Mouse (Mus musculus) embryo, embryonic 11.5 days (tissue): ENCODE data around the gene Ablim1.

Experiments
- DNase-seq: peaks from one replicate; pipeline ENCODE4 v3.0.0-alpha.2; 2012; ENCODE audit warnings: low read depth, low spot score

Ablim1 gene

DNA sequence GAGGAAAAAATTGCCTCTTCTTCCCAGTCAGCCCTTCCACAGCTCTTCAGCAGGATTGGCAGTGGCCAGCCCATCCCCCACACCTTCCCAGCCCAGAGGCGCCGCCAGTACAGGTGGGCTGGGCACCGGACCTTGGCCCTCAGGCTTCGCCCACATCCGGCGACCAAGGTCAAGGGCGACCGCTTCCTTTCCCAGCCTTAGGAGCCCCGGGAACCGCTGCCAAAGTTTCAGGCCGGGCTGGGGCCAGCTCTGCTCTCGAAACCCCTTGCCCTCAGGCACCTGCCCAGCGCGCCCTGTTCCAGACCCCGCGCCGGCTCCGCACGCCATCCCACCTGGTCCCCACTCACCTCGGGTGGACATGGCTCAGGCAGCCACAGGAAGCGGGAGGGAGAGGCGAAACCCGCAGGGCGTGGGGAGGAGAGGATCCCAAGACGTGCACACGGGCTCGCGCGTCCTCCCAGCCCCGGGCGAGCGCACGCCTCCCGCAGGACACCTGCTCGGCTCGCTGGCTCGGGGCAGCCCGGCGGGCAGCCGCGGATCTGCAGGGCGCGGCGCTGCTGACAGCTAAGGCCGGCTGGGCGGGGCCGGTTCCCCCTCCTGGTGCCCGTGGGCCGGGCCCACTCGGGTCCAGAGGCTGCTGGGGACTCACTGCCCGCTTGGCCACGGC is at the start of gene Ablim1:
TSS of gene Ablim1 (minus strand) at position 574 of the 667 bp plus-strand sequence.
- no peak for DNase-seq

DNA sequence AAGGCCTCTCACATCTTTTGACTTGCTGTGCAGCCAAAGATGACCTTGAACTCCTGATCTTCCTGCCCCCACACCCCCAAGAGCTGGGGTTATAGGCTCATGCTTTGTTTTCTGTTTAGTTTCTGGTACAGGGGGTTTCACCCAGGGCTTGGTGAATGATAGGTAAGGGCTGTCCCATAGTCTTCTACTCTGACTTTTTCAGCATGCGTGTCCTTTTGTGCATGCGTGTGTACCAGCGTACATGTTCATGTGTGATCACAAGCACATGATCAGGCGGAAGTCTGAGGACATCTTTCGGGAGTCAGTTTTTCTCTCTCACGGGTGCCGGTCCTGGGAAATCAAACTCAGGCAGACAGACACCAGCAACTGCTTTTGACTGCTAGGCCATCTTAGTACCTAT is 48.8 kb upstream of the Ablim1 start:
- no peak for DNase-seq

DNA sequence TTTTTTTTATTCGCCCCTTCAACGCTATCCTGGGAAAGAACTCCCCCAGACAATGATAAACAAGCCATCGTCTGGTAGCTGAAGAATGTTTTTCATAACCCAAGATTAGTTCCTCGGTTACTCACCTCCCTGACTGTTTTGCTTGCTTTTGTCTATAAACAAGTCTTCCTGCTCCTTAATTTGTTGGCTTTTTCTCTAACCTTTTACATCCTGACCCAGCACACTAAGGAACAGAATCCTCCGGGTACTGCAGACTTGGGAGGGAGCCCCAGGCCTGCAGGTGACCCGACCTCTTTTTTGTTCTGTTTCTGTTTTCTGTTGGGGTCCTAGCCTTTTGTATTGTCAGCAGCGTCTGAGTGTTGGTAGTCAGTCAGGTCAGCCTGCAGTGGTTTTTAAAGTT is 48.4 kb upstream of the Ablim1 start:
- DNase-seq: no peak

DNA sequence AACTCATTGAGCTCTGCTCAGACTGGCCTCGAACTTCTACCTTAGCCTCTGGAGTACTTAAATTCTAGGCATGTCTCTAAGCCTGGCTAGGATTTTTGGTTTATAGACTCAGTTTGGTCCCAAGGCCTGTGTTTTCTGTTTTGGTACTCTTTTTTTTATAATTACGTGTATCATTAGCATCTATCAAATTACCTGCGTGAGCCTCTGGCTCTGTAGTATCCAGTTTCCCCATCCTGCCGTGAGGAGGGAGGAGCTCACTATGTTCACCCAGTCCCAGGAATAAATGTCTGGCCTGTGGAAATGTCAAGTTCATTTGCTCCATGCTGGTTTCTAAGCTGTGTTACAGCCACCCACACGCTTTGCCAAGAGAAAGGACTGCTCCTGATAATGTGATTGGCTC is 47.9 kb upstream of the Ablim1 start:
- no peak for DNase-seq

DNA sequence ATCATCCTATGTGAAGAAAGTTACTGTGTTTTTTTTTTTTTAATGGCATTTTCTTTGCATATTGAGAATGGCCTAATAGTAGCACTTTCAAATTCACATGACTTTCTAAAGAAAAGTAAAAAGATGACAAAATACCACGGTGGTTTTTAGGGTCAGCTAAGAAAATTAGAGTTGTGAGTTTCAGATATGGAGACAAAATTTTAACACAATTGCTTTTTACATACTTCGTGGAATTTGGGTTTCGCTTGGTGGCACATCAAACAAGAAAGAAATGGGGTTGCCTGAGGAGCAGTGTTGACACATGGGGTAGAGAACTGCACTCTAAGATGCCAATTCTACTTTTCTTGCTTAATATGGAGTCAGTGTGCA is 47.2 kb upstream of the Ablim1 start:
- DNase-seq: no peak

DNA sequence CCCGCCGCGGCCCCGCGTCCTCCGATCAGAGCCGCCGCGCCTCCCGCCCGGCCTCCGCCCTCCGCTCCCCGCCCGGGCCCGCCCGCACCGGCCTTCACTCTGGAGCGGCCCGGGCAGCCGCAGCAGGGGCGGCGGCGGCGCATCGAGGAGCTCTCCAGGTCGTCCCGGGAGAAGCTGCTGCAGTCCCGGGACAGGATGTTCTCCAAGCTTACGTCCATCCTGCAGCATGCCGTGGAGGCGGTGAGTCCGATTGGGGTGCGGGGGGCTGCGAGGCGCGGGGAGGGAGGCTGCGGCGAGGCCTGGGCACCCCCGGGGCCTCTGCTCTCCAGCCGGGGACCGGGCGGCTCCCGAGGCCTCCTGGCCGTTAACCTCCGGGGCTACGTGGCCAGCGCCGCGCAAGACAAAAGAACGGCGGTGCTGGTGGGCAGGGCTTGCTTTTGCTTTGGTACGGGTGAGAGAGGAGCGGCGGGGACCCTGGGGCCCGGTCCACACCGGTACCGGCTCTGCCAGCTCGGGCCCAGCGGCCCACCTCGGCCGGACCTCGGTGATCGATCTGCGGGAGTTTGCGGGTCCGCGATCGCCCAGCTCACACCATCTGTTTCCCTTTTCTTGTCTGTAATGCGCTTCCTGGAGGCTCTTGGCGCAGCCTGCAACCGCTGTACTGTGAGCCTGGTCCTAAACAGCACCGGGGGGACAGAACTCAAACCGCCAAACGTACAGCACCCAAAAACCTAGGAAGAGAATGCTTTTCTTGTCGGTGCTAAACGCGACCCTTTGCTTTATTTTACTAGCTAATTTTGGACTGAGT is 46.6 kb upstream of the Ablim1 start:
- no peak for DNase-seq

DNA sequence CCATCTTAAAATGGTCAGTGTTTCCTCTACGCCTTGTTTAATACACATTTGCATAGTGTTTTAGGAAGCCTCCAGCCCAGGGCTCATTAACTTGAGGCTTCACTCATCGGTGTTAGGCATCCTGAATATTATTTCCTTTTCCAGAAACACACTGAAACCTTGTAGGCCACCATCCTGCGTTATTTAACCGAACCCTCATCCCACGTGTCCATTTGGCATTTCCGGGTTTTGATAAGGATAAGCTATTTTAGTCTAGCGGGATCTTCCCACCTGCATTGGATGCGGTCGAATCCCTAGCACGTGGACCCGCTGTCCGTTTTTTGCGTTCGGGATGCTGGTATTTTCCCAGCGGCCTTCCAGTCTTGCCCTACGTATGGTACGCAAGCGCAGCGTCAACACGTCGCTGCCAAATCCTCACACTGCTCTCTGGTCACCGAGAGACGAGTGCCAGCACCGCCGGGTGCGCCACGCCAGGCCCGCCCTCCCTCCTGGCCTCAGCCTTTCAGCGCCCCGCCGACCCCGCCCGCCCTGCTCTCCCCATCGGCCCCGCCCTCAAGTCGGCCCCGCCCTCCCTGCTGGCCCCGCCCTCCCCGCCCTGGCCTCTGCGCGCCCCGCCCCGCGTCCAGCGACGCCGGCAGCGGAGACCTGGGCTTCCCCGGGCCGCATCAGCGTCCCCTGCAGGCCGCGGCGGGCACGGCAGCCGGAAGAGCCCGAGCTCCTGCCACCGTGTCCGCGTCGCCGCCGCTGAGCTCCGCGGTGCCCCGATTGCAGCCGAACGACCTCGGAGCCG is 45.8 kb upstream of the Ablim1 start, which contains the start of gene Fam160b1:
TSS of gene Fam160b1 (plus strand) at position 340 of the 790 bp plus-strand sequence.
- peak; percentile 91 for DNase-seq

DNA sequence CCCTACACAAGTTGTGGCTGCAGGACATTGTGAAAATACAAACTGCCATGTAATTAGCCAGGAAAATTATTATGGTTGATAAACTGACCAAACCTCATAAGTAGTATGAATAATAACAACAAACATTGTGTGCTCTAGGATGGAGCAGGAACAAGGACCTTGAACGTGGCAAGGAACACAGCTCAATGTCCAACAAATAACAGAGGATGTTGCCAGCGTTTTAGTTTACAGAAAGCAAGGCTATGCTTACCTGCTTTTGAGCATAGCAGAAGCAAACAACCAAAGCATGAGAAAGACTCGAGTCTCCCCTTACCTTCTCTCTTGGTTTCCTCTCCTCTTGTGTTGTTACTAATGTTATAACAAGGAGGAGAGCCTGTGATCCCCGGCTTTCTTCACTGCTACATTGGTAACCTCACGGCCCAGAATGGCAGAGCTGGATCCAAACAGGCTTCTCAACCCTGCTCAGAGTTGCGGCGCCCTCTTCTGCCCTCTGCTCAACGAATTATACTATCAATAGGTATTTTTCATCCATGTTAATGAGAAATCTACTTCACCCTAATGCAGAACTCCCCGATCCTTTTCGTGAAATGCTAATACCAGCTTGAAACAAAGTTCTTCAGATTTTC is 45.1 kb upstream of the Ablim1 start:
- DNase-seq: no peak

DNA sequence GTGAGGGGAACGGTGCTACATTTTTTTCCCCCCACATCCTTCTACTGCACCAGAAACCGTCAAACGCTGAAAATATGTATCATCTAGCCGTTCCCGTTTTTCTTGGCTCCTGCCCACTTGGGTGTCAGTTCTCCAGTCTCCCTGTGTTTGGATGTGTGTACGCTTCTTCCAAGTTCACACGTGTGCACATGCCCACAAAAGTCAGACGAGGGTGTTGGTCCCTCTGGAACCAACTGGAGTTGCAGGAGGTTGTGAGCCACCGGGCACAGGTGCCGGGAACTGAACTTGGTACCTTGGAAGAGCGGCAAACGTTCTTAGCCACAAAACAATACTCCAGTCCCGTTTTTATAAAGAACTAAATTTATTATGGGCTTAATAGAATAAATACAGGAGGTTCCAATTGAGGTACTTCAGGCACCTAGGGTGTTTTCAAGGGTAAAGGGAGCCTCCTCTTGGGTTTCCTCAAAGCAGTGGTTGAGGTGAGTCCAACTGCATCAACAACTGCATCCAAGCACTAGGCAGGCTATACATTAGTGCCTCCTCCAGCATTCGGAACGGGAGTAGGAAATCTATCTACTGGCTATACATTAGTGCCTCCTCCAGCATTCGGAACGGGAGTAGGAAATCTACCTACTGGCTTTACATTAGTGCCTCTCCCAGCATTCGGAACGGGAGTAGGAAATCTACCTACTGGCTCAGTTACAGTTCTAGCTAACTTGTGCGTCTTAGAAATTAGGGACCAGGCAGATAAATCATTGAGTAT is 44.3 kb upstream of the Ablim1 start:
- DNase-seq: no peak

DNA sequence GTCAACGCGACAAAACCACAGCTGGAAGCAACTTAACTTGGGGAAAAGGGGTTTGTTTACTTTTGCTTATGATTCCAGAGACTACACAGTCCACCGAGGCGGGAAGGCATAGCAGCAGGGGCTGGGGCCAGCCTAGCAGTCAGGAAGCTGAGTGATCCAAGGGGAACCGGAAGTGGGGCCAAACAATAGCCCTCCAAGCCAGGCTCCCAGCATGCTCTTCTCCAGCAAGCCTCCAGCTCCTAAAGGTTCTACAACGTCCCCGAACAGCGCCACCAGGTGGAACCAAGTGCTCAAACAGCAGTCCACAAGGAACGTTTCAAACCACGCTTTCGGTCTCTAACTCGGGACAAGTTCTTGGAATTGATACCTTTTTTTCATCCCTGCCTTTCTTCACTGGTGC is 43.6 kb upstream of the Ablim1 start:
- DNase-seq: no peak

DNA sequence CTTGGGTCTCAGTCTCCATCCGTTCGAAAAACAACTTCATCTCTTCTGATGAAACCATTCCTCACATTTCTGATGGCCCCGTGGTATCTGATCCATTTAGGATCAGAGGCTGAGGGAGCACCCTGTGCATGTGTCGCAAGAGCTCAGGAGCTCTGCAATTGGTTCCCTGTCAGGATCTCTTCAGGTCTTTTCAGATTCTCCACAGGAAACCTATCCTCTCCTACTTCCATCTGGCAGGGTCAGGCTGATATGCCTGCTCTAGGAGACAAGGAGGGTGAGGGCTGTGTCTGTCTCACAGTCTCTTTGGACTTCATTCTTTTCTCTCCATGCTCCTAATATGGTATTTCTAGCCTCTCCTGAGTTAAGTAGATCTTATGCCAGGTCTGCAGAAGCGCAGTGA is 43.1 kb upstream of the Ablim1 start:
- DNase-seq: no peak

DNA sequence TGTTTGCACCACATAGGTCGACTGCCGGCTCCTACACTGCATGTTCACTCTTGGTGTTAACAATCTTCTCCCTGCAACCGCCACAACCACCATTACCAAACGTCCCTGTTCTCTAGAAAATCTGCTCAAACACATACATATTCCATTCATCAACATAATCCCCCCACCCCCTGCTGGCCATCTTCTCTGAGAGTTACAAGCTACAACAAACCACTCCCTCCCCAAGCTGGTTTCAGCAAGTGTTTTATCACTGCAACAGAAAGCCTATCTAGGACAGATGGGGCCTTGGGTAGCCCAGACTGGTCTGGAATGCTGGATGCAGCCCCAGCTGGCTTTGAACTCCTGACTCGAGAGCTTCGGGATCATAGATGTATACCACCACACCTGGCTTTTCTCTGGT is 42.5 kb upstream of the Ablim1 start:
- no peak for DNase-seq

DNA sequence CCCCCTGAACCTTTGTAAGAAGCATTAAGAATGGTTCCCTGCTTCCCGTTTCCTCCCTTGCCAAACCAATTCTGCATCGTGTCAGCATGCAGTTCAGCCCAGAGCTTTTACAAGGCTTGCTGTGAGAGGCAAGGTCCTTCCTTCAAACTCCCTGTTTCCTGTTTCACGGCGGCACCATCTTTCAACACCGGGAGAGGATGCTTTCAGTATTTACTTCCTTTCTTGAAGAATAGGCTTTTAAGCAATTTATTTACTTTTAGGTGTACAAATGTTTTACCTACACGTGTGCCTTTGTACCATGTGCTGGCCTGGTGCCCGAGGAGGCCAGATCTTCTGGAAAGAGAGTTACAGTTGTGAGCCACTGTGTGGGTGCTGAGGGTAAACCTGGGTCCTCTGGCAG is 41.6 kb upstream of the Ablim1 start:
- no peak for DNase-seq

DNA sequence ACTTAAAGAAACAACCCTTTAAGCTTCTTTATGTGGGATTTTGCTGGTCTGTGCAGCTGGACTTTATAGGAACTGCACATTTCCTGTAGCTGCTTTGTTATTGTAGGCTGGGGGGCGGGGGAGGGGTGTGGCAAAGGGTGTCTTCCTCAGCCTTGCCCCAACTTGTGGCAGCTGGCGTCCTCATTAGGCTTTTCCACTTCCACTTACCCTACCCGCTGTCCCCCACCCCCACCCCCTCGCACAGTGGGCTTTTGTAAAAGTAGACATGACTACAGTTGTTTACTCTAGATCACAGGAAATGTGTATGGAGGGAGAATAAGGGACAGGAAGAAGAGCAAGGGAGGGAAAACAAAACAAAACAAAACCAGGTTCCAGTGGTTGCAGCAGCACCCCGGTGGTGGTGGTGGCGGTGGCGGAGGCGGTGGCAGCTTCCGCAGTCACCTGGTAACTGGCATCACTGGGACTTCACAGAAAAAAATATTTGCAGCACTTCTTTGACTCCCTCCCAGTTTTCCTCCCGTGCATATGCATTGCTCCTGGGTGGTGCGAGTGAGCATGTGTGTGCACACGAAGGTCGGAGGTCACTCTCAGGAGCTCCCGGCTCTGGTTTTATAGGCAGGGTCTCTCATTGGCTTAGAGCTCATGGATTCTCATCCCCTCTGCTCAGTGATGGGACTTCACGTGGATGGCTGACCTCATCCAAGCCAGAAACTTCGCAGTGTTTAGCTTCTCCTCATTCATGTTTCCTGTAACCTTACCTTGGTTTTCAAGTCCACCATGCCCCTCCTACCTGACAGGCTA is 40.9 kb upstream of the Ablim1 start:
- DNase-seq: no peak

DNA sequence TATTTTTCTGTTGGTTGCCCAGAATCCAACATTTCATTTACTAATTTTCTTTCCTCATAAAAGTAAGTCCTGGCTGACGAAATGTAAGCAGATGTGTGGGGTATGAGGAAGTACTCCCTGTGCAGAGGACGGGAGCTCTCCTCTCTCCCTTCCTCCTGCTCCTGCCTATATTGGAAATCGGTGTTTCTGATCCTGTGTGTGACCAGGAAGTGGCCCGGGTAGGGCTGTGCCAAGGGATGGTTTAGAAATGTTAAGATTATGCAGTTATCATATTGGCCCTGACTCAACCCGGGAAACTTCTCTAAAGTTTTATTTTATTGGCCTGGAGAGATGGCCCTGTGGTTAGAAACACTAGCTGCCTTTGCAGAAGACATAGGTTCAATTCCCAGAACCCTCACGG is 40.0 kb upstream of the Ablim1 start:
- no peak for DNase-seq

DNA sequence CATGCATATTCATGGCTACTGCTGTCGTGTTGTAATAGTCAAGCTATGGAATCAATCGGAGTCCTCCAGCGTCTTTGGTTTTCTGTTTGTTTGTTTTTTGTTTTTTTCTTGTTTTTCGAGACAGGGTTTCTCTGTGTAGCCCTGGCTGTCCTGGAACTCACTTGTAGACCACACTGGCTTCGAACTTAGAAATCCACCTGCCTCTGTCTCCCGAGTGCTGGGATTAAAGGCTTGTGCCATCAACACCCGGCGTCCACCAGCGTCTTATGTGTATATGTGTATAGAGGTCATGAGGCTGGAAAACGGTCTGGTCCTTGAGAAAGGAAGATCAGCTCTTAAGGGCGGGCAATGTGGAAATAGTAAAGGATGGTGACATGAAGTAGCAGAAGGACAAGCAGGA is 39.3 kb upstream of the Ablim1 start:
- no peak for DNase-seq

DNA sequence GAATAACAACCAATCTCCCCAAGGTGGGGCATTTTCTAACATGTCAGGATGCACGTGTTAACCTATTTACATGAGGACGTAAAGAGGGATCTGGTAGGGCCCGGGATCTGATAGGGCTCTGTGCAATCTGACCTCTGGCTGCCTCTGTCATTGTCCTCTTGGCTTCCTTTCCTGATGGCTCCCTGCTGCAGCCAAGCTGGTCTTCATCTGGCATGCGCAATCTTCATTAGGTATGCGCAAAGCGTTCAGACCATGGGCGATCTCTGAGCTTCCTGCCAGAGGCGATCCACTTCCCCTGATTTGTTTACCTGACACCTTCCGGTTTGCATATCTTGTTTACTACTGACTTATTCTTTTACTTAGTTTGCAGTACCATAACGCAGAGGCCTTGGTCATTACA is 38.5 kb upstream of the Ablim1 start:
- DNase-seq: no peak

DNA sequence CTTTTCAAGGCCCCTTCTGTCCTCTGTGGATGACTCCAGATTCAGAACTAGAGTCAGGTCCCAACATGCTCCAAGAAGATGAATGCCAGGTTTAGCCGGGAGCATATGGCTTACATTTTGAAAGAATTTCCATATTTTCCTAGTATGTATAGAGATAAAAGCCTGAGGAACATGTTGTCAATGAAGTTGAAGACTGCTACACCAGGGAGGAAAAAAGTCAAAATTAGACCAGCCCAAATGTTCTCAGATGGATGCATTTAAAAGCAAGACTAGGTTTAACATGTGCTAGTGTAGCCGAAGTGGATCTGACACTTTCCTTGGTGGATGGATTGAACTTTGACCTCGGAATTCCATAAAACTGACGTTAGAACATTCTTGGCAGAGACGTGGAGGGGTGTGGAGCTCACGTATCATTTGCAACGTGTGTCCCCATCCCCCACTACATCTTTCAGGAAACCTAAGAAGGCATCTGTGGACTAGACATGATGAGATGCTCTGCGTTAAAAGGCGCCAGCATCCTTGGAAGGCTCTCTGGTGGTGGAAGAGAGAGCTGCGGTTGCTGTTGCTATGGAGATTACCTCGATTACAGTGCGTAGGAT is 37.7 kb upstream of the Ablim1 start:
- DNase-seq: no peak

DNA sequence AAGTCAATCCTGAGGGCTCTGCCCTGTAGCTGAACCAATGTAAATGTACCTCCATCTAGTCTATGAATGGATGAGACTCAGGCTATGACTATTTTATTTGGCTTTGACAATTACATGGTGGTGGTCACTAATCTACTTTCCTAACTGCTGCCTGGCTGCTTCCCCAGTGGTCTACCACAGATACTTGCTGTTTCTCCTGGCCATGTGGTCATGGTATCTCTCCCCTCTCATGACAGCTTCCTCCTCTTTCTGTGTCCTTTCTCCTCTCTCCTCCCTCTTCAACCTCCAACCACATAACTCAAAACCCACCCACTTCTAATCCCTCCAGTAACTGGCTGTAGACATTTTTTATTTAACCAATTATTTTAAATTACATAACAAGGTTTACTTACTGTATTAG is 34.4 kb upstream of the Ablim1 start:
- no peak for DNase-seq

DNA sequence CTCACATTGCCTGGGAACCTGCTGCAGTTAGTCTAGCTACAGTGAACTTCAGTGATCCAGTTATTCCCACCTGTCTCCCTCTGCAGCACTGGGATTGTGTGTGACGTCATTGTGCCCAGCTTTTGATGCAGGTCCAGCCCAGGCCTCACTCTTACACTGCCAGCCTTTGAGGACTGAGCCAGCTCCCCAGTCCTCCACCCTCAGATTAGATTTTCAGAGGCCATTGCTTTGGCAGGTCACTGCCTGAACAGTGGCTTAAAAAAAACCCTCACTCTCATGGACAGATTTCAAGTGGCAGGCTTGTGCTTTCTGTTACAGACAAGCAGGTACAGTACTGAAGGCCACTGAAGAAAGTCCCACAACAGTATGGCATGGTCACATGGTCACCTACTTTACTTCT is 30.0 kb upstream of the Ablim1 start:
- DNase-seq: no peak
